Mouse (Mus musculus): Measurements from ENCODE around the gene Zfp956. TPM values are rescaled to one million over a fixed set of nuclear protein-coding genes. Genes with fewer than 3 reads are reported as not detected.
"Not testable (repeated sequence)": the region's sequence is repeated elsewhere in the genome, so short reads cannot be mapped to it uniquely, and the experiment has no call there.

Zfp956 gene
- polyA plus RNA-seq, 1 experiment, result 3.0 TPM

DNA sequence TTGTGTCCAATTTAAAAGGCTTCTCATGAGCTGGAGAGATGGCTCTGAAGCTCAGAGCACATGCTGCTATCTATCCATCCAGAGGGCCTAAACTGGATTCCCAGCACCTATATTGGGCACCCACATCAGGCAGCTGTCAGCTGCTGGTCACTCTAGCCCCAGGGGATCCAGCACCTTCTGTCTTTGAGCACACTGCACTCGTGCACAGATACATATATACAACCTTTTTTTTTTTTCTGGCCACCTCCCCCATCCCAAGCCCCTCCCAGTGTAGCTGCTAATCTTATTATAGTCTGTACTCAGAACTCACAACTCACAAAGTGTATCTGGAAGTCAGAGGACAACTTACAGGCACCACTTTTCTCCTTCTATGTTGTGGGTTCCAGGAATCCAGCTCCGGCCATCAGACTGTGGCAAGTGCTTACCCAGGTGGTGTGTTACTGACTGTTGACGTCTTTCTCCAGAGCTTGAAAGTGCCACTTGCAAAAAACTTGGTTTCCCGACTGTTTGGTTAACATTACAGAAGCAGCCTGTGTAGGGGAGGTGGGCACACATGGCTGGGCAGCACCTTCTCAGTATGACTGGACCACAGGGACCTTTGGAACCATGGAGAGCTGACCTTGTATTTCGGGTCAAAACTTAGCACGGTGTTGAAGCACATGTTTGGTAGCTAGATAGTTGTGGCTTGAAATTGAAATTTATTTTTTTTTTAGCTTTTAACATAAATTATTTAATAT lies 7.7 kb downstream of the Zfp956 start:
- Histone ChIP-seq H3K36me3 (replicated peaks; ENCODE audit: low read length) (peaks cover 95% of the 10 kb centered on the region), H3K27me3 (replicated peaks) (no peaks in the 10 kb centered on the region)

DNA sequence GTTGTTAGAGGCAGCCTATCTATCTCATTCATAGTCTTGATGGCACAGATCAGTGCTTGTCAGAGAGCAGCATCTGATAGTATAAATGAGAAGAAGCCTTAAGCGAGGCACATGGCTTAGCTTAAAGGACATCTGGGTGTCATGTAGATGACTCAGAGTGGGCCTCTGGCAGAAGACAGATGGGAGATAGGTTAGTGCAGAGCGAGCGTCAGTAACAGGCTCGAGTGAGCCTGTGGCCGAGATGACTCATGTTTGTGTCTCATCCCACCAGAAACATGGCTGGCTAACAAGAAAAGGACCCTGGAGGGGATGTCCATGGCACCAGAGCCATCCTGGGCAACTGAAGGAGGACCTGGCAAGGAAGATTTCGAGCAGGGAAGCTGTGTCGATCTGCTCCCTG lies 9.9 kb downstream of the Zfp956 start:
- no peak overlapping the region for H3K4me3 ChIP-seq (replicated peaks)
- H3K4me1 ChIP-seq, result 0 out of 2 replicates have a peak, but pooled peaks cover 5% of the 10 kb centered on the region
- H3K9me3 ChIP-seq, result no peaks in the 10 kb centered on the region
- TF ChIP-seq FLI1 (IDR thresholded peaks at IDR 0.05; ENCODE audit: low read length) (no peak), GATA1 (IDR thresholded peaks at IDR 0.05; ENCODE audit: borderline replicate concordance, low read length) (no peak)
- H3K36me3 ChIP-seq (replicated peaks; ENCODE audit: low read length), result peaks cover 76% of the 10 kb centered on the region
- no peaks in the 10 kb centered on the region for H3K27me3 ChIP-seq (replicated peaks)

More for the DNA sequence above, 7.7 kb downstream of the Zfp956 start:
- TF ChIP-seq FLI1 (IDR thresholded peaks at IDR 0.05; ENCODE audit: low read length), result no peak
- no peak for TF ChIP-seq GATA1 (IDR thresholded peaks at IDR 0.05; ENCODE audit: borderline replicate concordance, low read length)
- Histone ChIP-seq H3K9me3 (no peaks in the 10 kb centered on the region), H3K4me1 (0 out of 2 replicates have a peak, but pooled peaks cover 5% of the 10 kb centered on the region), H3K4me3 (replicated peaks) (no peak overlapping the region)

DNA sequence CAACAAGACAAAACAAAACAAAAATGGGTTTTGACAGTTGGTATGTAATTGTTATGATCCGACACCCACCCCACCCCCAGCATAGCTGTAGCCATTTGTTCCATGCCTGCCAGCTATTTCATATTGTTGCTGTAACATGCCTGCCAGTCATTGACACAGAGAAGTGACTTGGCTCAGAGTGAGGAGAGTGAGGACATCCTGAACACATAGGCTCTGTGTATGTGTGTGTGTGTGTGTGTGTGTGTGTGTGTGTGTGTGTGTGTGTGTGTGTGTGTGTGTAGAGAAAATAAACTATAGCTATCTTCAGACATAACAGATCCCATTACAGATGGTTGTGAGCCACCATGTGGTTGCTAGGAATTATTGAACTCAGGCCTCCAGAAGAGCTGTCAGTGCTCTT lies 15.0 kb downstream of the Zfp956 start:
- H3K36me3 ChIP-seq (replicated peaks; ENCODE audit: low read length), result peaks cover 30% of the 10 kb centered on the region
- H3K4me3 ChIP-seq (replicated peaks); H3K9me3 ChIP-seq; H3K27me3 ChIP-seq (replicated peaks); H3K4me1 ChIP-seq: not testable (repeated sequence)

DNA sequence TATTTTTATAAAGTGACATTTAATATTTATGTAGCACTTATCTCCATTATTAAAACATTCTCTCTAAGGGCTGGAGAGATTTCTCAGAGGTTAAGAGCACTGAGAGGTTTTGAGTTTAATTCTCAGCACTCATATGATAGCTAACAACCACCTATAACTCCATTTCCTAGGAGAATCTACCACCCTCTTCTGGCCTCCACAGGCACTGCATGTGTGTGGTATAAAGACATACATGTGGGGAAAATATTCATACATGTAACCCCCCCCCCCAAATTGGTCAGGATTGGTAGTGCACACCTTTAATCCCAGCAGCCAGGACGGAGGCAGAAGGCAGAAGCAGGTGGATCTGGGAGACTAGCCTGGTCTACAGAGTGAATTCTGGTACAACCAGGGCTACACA lies 21.4 kb downstream of the Zfp956 start:
- H3K4me1 ChIP-seq, result peaks cover 7% of the 10 kb centered on the region; the same call in 1 of the 2 replicates
- no peaks in the 10 kb centered on the region for H3K36me3 ChIP-seq (replicated peaks; ENCODE audit: low read length)
- no peaks in the 10 kb centered on the region for H3K9me3 ChIP-seq
- peaks cover 8% of the 10 kb centered on the region for H3K27me3 ChIP-seq (replicated peaks)
- H3K4me3 ChIP-seq (replicated peaks), result no peak overlapping the region
- TF ChIP-seq GATA1 (IDR thresholded peaks at IDR 0.05; ENCODE audit: borderline replicate concordance, low read length) (no peak), FLI1 (IDR thresholded peaks at IDR 0.05; ENCODE audit: low read length) (no peak)

DNA sequence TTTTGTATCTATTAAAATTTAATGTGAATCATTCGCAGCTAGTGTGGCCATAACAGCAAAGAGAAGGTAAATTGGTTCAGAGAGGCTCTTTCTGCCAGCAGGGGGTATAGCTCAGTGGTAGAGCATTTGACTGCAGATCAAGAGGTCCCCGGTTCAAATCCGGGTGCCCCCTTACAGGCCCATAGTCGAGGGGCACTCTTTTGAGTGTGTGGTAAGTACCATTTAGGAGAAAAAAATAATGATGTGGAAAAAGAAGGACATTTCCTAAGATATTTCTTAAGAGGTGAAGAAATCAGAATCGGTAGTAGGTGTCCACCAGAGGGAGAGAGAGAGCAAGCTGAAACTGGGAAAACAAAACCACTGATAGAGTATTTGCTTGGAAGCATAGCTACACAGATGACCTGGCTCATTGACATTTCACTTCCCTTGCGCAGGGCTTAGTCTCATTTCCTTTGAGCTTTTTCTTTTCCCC lies 25.7 kb downstream of the Zfp956 start:
- no peaks in the 10 kb centered on the region for H3K9me3 ChIP-seq
- TF ChIP-seq FLI1 (IDR thresholded peaks at IDR 0.05; ENCODE audit: low read length), result no peak
- TF ChIP-seq GATA1 (IDR thresholded peaks at IDR 0.05; ENCODE audit: borderline replicate concordance, low read length), result no peak
- no peak overlapping the region for H3K4me3 ChIP-seq (replicated peaks)
- peaks cover 7% of the 10 kb centered on the region; the same call in 1 of the 2 replicates for H3K4me1 ChIP-seq
- H3K27me3 ChIP-seq (replicated peaks), result peaks cover 3% of the 10 kb centered on the region
- no peaks in the 10 kb centered on the region for H3K36me3 ChIP-seq (replicated peaks; ENCODE audit: low read length)

DNA sequence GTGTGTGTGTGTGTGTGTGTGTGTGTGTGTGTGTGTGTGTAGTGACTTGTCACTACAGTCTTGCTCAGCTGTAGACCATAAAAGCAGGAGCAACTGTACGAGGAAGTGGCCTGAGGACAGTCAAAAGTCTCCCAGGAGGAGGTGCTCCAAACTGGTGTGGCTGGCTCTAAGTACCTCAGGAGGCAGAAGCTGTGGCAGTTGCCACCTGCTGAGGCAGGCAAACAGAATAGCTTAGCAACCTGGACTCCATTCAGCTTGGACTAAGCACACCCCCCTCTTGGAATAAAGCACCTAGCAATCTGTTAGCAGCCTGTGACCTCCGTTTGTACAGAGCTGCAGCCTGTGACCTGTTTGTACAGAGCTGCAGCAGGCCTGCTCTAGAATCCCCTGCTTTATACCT lies 30.7 kb downstream of the Zfp956 start:
- Histone ChIP-seq H3K27me3 (replicated peaks) (peaks cover 18% of the 10 kb centered on the region), H3K4me3 (replicated peaks) (no peak overlapping the region), H3K36me3 (replicated peaks; ENCODE audit: low read length) (no peaks in the 10 kb centered on the region), H3K4me1 (peaks cover 7% of the 10 kb centered on the region), H3K9me3 (peaks cover 3% of the 10 kb centered on the region; the same call in 1 of the 2 replicates)
- TF ChIP-seq FLI1 (IDR thresholded peaks at IDR 0.05; ENCODE audit: low read length), result no peak
- TF ChIP-seq GATA1 (IDR thresholded peaks at IDR 0.05; ENCODE audit: borderline replicate concordance, low read length), result no peak

DNA sequence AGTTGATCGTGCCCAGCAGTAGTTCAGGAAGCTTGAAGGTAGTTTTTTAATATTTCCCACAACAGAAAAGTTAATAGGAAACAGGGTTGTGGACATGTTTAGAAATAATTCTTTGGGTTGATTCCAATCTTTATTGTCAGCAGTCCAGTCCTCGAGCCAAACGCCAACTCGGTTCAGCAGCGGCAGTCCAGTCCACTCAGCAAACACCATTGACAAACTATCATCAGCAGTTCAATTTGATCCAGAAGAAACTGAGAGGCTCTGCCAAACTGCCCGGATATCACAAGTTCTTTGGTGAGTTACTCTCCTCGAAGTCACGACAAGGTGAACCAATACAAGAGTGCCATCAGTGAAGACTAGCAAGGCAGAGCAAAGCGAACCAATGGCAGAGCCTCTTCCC lies 42.5 kb downstream of the Zfp956 start:
- peaks cover 5% of the 10 kb centered on the region for H3K27me3 ChIP-seq (replicated peaks)
- peaks cover 18% of the 10 kb centered on the region for H3K9me3 ChIP-seq
- no peak overlapping the region for H3K4me3 ChIP-seq (replicated peaks)
- no peaks in the 10 kb centered on the region for H3K36me3 ChIP-seq (replicated peaks; ENCODE audit: low read length)
- H3K4me1 ChIP-seq, result peaks cover 5% of the 10 kb centered on the region; the same call in 1 of the 2 replicates
- TF ChIP-seq FLI1 (IDR thresholded peaks at IDR 0.05; ENCODE audit: low read length) (no peak), GATA1 (IDR thresholded peaks at IDR 0.05; ENCODE audit: borderline replicate concordance, low read length) (no peak)

DNA sequence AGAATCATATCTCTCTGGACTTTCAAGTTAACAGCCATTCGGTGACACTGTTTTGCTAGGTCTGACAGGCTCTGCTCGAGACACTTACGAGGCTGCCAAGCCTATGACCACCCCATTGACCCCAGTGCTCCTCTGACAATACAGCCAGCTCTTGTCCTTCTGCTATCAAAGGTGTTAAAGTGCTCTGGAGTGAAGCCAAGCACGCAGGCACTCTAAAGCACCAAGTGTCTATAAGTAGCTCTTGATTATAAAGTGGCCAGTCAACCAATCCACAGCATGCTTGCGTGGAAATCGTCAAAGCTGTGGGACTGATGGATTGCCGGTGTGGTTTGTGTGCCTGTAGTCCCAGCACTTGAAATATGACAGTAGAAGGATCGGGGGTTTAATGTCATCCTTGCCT lies 57.5 kb downstream of the Zfp956 start:
- no peaks in the 10 kb centered on the region for H3K36me3 ChIP-seq (replicated peaks; ENCODE audit: low read length)
- H3K27me3 ChIP-seq (replicated peaks), result no peaks in the 10 kb centered on the region
- H3K9me3 ChIP-seq, result no peaks in the 10 kb centered on the region
- TF ChIP-seq GATA1 (IDR thresholded peaks at IDR 0.05; ENCODE audit: borderline replicate concordance, low read length), result no peak
- TF ChIP-seq FLI1 (IDR thresholded peaks at IDR 0.05; ENCODE audit: low read length), result no peak
- peaks cover 17% of the 10 kb centered on the region for H3K4me1 ChIP-seq
- H3K4me3 ChIP-seq (replicated peaks), result no peak overlapping the region

Other genes starting within 250 kb of the Zfp956 start
- gene Pdia4, start 140.0 kb upstream of the Zfp956 start, polyA plus RNA-seq (2012; ENCODE audit: insufficient read depth, low replicate concordance), result 2.8 TPM in 1 of 2 replicates, not detected in the other
- not detected in 2 replicates for gene Zfp786, start 122.5 kb upstream of the Zfp956 start, polyA plus RNA-seq (2012; ENCODE audit: insufficient read depth, low replicate concordance)
- gene Zfp398, start 117.7 kb upstream of the Zfp956 start, polyA plus RNA-seq (2012; ENCODE audit: insufficient read depth, low replicate concordance), result 0.58 and 1.5 TPM in 2 replicates
- 6.7 and 17.1 TPM in 2 replicates for gene Zfp282, start 76.2 kb upstream of the Zfp956 start, polyA plus RNA-seq (2012; ENCODE audit: insufficient read depth, low replicate concordance)
- 5.4 and 5.7 TPM in 2 replicates for gene Zfp212, start 32.9 kb upstream of the Zfp956 start, polyA plus RNA-seq (2012; ENCODE audit: insufficient read depth, low replicate concordance)
- 27.0 and 39.0 TPM in 2 replicates for gene Zfp777, start 95.5 kb downstream of the Zfp956 start, polyA plus RNA-seq (2012; ENCODE audit: insufficient read depth, low replicate concordance)
- gene Zfp746, start 133.2 kb downstream of the Zfp956 start, polyA plus RNA-seq (2012; ENCODE audit: insufficient read depth, low replicate concordance), result 11.5 and 30.0 TPM in 2 replicates

Data from megakaryocyte, embryonic 14.5 days (primary cell).